Mouse (Mus musculus) brain, embryonic 14.5 days (tissue): ENCODE data around the gene Mthfd2l.

Experiments used
- CTCF ChIP-seq: fragments of 200-500 bp; IDR thresholded peaks from 2 replicates; pipeline ENCODE4 v1.5.1; 2012; ENCODE audit warnings: inconsistent platforms, mild to moderate bottlenecking, moderate library complexity, borderline replicate concordance; ENCODE audit not compliant: insufficient read depth, insufficient read length; ENCODE audit errors: extremely low read depth
- POLR2A ChIP-seq: fragments of 200-500 bp; IDR thresholded peaks from 2 replicates; pipeline ENCODE4 v1.6.1; 2012; ENCODE audit warnings: mild to moderate bottlenecking, inconsistent platforms, borderline replicate concordance; ENCODE audit not compliant: poor library complexity, insufficient read depth, insufficient read length, severe bottlenecking; ENCODE audit errors: extremely low read depth

- TF ChIP-seq POLR2A (no peak), CTCF (no peak)
These were observed 48.8 kb upstream of the Mthfd2l start for GRCm38 (mm10) chr5:90882146-90882545.
